Mouse (Mus musculus) layer of hippocampus, adult 9-11 months (tissue): Measurements from ENCODE around the gene Slc35g3.

ENCODE experiments used
- DNase-seq: peaks from one replicate; pipeline ENCODE4 v3.0.0; 2022

Gene Slc35g3

DNA sequence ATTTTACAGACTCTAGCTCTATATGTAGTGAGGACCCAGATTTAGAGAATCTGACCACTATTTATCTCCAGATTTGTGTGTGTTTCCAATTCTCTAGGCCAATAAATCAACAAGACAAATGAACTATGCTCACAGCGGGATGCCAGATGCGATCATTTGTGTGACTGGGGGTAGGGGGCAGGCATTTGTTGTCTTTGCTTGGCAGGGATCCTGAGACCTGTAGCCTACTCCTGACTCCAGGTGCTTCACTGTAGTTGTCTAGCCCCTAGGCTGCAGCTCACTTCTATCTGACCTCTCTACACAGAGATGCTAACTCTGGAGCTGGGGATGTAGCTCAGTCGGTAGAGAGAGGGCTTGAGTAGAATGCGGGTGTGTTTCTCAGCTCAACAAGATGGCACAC lies 20.1 kb upstream of the Slc35g3 start:
- DNase-seq, result no peak

DNA sequence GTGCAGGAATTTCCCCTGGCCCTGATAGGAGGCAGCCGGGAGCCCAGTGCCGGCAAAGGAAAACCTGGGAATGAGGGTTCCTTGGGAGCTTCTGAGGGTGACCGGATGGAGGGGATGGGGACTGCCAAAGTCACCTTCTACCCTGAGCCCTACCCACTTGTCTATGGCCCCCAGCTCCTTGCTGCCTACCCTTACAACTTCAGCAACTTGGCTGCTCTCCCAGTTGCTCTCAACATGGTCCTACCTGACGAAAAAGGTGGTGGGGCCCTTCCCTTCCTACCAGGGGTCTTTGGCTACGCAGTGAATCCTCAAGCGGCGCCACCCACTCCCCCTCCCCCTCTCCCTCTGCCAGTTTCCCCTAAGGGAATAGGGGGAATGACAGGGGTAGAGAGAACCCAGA lies 17.2 kb upstream of the Slc35g3 start:
- no peak for DNase-seq

DNA sequence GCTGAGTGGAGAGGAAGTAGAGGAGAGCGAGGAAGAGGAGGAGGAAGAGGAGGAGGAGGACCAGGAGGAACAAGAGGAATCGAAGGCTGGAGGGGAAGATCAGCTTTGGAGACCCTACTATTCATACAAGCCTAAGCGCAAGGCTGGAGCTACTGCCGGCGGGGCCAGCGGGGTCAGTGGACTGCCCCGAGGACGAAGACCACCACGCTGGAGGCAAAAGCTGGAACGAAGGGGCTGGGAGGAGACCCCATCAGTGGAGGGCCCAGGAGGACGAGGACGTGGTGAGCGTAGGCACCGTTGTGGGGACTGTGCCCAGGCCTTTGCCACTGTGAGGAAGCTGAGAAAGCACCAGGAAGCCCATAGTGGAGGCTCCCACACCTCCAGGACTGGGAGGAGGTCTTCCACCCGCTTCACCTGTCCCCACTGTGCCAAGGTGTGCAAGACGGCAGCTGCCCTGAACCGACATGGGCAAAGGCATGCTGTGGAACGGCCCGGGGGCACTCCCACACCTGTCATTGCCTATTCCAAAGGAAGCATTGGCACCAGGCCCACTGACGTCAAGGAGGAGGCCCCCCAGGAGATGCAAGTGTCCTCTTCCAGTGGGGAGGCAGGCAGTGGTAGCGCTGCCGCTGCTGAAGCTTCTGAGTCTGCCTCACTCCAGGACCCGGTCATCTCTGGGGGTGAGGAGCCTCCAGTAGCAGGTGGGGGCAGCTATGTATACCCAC lies 16.7 kb upstream of the Slc35g3 start:
- no peak for DNase-seq

DNA sequence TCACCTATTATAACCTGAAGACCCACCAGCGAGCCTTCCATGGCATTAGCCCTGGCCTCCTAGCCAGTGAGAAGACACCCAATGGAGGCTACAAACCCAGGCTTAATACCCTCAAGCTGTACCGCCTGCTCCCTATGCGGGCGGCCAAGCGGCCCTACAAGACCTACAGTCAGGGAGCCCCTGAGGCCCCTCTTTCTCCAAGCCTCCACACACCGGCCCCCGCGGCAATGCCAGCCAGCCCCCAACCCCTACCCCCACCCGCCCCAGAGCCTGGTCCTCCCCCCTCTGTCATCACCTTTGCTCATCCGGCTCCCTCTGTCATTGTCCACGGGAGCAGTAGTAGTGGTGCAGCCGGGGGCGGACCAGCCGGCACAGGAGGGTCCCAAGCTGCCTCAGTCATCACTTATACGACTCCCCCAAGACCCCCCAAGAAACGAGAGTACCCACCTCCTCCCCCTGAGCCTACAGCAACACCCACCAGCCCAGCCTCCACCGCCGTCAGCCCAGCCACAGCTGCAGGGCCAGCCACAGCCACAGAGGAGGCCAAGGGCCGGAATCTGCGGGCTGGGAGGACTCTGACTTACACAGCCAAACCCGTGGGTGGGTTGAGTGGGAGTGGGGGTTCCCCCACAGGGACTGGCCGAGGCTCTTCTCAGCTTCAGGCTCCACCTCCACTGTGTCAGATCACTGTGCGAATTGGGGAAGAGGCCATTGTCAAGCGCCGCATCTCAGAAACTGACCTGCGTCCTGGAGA lies 15.9 kb upstream of the Slc35g3 start:
- no peak for DNase-seq

DNA sequence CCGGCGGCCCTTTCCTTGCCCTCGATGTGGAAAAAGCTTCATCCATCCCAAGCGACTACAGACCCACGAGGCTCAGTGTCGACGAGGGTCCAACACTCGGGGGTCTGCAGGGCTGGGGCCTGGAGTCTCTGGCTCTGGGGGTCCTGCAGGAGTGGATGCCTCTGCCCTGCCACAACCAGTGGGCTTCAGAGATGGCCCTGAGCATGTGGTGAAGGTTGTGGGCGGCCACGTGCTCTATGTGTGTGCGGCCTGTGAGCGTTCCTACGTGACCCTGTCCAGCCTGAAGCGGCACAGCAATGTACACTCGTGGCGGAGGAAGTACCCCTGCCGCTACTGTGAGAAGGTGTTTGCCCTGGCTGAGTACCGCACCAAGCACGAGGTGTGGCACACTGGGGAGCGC lies 14.7 kb upstream of the Slc35g3 start:
- no peak for DNase-seq

DNA sequence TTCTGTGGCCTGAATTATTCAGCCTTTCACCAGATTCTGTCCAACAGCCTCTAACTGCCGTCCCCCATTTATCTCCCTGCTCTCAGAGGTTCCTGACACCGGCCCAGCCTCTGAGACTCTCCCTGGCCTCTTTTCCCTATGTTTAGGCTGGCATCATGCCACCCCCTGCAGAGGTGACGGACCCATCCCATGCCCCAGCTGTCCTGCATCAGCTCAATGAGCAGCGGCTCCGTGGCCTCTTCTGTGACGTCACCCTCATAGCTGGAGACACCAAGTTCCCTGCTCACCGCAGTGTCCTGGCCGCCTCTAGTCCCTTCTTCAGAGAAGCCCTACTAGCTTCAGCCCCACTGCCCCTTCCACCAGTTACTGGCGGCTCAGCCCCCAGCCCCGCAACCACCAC lies 13.9 kb upstream of the Slc35g3 start:
- no peak for DNase-seq

GRCm38 (mm10) chr11:69774961-69775360 lies 13.2 kb upstream of the Slc35g3 start:
- no peak for DNase-seq

- no peak for DNase-seq
Measured at GRCm38 (mm10) chr11:69767625-69767909, 5.8 kb upstream of the Slc35g3 start.

DNA sequence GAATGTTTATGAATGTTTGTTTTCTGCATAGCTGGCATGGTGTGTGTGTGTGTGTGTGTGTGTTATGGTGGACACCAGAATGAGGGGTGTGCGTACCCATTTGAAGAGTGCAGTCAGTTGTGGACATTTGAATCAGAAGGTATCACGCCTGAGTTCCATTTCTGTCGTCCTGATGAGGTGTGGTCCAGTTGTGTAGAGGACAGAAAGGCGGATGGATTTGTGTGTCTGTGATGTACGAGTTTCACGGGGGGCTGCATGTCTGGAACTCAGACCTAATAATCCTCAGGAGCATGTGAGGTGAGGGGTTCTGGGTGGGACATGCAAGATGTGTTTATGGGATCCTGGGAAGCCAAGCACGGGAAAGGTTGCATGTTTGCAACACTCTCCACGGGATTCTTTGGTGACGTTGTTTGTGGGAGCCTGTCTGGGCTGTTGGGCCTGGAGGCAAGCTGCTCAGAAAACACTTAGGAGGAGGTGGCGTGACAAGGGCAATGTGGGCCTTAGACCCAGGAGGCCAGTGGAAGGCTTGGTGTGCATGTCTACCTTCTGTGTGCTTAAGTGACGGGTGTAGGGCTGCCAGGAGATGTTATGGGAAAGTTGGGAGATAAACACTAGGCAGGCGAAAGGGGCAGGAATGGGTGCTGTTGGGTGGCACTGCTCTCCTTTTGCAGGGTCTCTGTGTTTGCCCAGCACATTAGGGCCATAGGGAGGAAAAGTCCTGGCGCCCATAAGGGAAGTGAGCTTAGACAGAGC lies 5.3 kb upstream of the Slc35g3 start:
- DNase-seq, result no peak

- peak; percentile 76 for DNase-seq
Measured at GRCm38 (mm10) chr11:69766126-69766609, 4.4 kb upstream of the Slc35g3 start.

- DNase-seq, result peak; percentile 38
Measured at GRCm38 (mm10) chr11:69765221-69766125, 3.7 kb upstream of the Slc35g3 start, which contains the start of gene Zbtb4. TSS of gene Zbtb4 (plus strand) at chr11:69765912.

- no peak for DNase-seq
Measured at GRCm38 (mm10) chr11:69763551-69763950, 1.8 kb upstream of the Slc35g3 start.

DNA sequence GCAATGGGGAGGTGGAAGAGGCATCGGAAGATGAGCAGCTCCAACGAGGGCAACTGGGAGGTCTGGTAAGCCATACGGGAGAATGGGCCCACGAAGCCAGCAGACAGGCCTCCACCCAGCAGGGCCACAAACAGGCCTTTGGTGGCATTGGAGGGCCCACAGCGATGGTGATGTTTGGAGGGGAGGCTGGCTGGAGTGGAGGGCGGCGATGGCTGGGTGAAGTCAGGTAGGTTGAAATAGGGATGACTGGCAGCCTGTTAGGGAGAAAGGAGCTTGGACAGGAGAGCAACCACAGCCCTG lies 917 bp downstream of the Slc35g3 start:
- DNase-seq, result no peak

DNA sequence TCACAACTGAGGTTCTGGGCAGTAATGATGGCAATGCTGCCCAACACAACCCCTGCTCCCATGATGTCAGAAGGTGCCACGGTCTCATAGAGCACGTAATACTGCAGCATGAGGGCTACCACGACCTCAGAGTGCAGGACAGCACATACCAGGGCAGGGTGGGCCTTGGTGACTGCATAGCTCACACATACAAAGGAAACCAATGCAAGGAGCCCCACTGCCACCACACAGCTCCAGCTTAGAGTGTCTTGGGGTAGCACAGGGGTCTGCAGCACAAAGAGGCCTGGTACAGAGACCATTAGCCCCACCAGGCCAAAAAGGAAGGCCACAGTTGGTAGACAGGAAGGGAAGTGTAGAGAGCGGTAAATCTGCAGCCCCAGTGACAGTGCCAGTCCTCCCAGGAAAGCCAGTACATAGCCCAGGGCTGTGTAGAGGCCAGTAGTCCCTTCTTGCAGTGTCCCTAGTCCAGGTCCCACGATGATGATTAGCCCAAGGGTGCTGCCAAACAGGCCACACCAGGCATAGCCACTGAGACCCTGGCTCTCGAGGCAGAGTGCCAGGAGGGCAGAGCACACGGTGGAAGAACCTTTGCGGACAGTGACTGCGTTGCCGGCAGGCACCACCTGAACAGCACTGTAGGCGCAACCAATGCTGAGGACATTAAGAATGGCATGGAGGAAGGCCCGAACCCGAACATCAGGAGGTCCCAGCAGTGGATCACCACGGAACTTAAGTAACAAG lies 1.4 kb downstream of the Slc35g3 start:
- DNase-seq, result no peak

GRCm38 (mm10) chr11:69758971-69759721 lies 2.6 kb downstream of the Slc35g3 start:
- peak; percentile 93 for DNase-seq

- DNase-seq, result peak; percentile 97
Measured at GRCm38 (mm10) chr11:69758478-69758970, 3.2 kb downstream of the Slc35g3 start, which contains the start of gene Polr2a. TSS of gene Polr2a (minus strand) at chr11:69758637.

DNA sequence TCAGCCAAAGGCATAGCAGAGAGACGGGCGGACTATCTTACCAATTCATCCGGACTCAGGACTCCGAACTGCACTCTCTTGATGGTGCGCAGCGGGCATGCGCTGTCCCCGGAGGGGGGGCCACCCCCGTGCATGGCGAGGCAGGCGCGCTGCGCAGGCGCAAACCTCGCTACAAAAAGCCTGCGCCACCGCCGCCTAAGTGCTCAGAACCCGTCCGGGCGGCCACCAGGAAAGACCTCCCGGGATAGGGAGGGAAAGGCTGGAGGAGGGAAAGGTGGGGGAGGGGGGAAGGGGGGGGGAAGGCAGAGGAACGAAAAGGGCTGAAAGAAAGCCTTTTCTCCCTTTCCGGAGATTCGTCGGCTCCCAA lies 3.7 kb downstream of the Slc35g3 start:
- DNase-seq, result peak; percentile 96

DNA sequence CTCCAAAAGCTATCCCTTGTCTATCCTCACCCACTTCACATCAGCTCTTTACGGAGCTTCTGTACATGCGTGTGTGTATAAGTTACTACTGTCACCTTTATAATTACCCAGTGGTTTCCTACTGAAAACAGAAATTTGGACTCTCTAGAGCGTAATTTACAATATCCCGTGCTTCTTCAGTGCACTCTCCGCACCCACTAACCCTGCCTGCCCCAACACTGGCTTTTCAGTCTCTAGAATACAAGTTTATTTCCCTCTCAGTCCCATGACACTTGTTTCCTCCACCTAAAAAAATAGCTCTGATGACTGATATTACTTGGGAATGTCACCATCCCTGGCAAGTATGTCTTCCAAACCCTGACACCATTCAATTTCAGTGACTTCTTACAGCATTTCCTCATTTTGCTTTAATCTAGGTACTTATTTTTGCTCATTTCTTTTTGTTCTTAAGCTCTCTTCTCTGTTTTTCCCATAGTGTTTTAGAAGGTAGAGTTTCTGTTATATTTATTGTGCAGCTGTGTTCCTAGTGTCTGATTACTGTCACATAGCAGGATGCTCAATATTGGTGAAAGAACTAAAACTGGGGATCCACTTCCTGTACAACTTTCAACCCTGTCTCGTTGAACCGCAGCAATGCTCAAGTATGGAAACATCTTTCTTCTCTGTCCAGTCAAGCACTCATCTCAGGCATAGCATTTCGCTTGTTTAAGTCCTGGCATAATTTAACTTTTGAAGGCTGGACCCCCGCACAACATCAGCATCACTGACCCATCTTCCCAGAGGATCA lies 4.3 kb downstream of the Slc35g3 start:
- no peak for DNase-seq

DNA sequence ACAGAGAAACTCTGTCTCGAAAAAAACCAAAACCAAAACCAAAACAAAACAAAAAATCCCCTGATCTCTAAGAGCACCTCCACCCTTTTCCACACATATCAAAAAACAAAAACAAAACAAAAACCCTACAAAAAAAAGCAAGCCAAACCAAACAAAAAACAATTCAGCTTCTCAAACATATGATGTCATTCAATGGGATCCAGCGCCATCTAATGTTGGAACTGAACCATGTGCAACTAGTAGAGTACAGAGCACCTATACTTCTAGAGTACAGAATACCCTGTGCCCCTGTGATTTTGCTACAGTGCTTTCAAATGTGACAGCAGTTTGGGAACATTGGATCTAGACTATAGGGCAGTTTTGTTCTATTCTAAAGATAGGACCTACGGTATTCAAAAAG lies 7.1 kb downstream of the Slc35g3 start:
- DNase-seq, result no peak

DNA sequence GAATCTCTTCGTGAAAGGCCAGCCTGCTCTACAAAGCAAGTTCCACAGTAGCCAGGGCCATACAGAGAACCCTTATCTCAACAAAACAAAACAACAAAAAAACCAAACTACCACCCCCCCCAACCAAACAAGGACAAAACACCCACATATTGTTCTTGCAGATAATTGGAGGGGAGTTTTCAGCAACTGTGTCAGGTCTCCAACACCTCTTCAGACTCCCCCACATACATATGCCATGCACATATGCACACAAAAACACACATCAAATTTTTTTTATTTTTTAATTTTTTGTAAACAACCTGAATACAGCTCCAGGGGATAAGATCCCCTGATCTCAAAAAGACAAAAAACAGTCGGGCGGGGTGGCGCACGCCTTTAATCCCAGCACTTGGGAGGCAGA lies 7.5 kb downstream of the Slc35g3 start:
- no peak for DNase-seq
